Mouse (Mus musculus) induced T-regulatory cell, adult 2 months (primary cell): ENCODE data around the gene Apbb2.
"Not testable (repeated sequence)": the region's sequence is repeated elsewhere in the genome, so short reads cannot be mapped to it uniquely, and the experiment has no call there.

Experiments
- DNase-seq: peaks from one replicate; pipeline ENCODE4 v3.0.0-alpha.2; 2012; ENCODE audit warnings: low read depth

Gene Apbb2

GRCm38 (mm10) chr5:66298856-66299255 lies 319.7 kb downstream of the Apbb2 start:
- no peak for DNase-seq

- no peak for DNase-seq
Observed at GRCm38 (mm10) chr5:66296116-66296515, 322.5 kb downstream of the Apbb2 start.

GRCm38 (mm10) chr5:66294952-66295351 lies 323.6 kb downstream of the Apbb2 start:
- DNase-seq = no peak

- peak; percentile 18 for DNase-seq
Observed at GRCm38 (mm10) chr5:66294106-66294625, 324.4 kb downstream of the Apbb2 start.

- DNase-seq = peak; percentile 19
Observed at GRCm38 (mm10) chr5:66280742-66281141, 337.8 kb downstream of the Apbb2 start.

- DNase-seq = no peak
Observed at GRCm38 (mm10) chr5:66279650-66280049, 338.9 kb downstream of the Apbb2 start.

GRCm38 (mm10) chr5:66274417-66274816 lies 344.2 kb downstream of the Apbb2 start:
- DNase-seq = no peak

GRCm38 (mm10) chr5:66271141-66271540 lies 347.4 kb downstream of the Apbb2 start:
- no peak for DNase-seq

- DNase-seq = no peak
Observed at GRCm38 (mm10) chr5:66269616-66270015, 349.0 kb downstream of the Apbb2 start.

- DNase-seq = peak; percentile 68
Observed at GRCm38 (mm10) chr5:66263398-66263797, 355.2 kb downstream of the Apbb2 start.

GRCm38 (mm10) chr5:66262475-66262874 lies 356.1 kb downstream of the Apbb2 start:
- no peak for DNase-seq

- DNase-seq = peak; percentile 76
Observed at GRCm38 (mm10) chr5:66259756-66260448, 358.7 kb downstream of the Apbb2 start, which contains the start of gene Nsun7. Gene Nsun7 (plus strand): TSS chr5:66259897.

- not testable (repeated sequence) for DNase-seq
Observed at GRCm38 (mm10) chr5:66259431-66259755, 359.2 kb downstream of the Apbb2 start.

- no peak for DNase-seq
Observed at GRCm38 (mm10) chr5:66259000-66259399, 359.6 kb downstream of the Apbb2 start.

- no peak for DNase-seq
Observed at GRCm38 (mm10) chr5:66255044-66255443, 363.5 kb downstream of the Apbb2 start.

- DNase-seq = no peak
Observed at GRCm38 (mm10) chr5:66253219-66253618, 365.4 kb downstream of the Apbb2 start.
